In genomic region chr2:101645841-101646240, GRCm38 (mm10) we compare ENCODE assay signal across 23 mouse cellular contexts. TPM values are rescaled to one million over a fixed set of nuclear protein-coding genes. Genes with fewer than 3 reads are reported as not detected.
"Had no signal": no experiment of that assay in that cellular context is flagged by ENCODE, and none has a peak within 500 bp of the region (broad histone marks: within the 10 kb centered on the region; RNA-seq: fewer than 3 reads in every experiment).

No protein-coding gene starts in this region.

- DNase-seq: kidney, adult 2 months; kidney, postnatal 25 days; left cerebral cortex, postnatal 4 days; liver, postnatal 0 days; lung, embryonic 14.5 days had no signal

- ATAC-seq: liver, postnatal 0 days; lung, postnatal 0 days; midbrain, embryonic 15.5 days had no signal

- H3K27me3 ChIP-seq: limb, embryonic 12.5 days; limb, embryonic 15.5 days; midbrain, embryonic 15.5 days had no signal

- H3K4me3 ChIP-seq: limb, embryonic 12.5 days; limb, embryonic 15.5 days; midbrain, embryonic 12.5 days; midbrain, embryonic 15.5 days had no signal

- H3K27ac ChIP-seq: kidney, postnatal 0 days; limb, embryonic 12.5 days; limb, embryonic 15.5 days; liver, embryonic 14.5 days; macrophage; midbrain, embryonic 12.5 days; midbrain, embryonic 15.5 days had no signal

RNA-seq across cellular contexts. Expression of gene Rag1, which starts 3.5 kb away (rescaled TPM):
- polyA plus RNA-seq: kidney, adult 2 months; large intestine, adult 2 months; lung, embryonic 14.5 days; macrophage; small intestine, adult 2 months; urinary bladder, adult 2 months had no signal

RNA-seq across cellular contexts. Expression of gene Rag2, which starts 21.3 kb away (rescaled TPM):
- total RNA-seq: layer of hippocampus, postnatal 14 days; left cerebral cortex, adult 8-10 months; left cerebral cortex, postnatal 14 days; left cerebral cortex, postnatal 4 days; megakaryocyte, adult 5-6 weeks had no signal
- polyA plus RNA-seq: kidney, adult 2 months; kidney, postnatal 0 days; large intestine, adult 2 months; limb, embryonic 12.5 days; limb, embryonic 15.5 days; lung, embryonic 14.5 days; macrophage; midbrain, embryonic 12.5 days; midbrain, embryonic 15.5 days; neural tube, embryonic 11.5 days; neural tube, embryonic 14.5 days; small intestine, adult 2 months; spleen, adult 2 months had no signal
